Mouse (Mus musculus): Measurements from ENCODE around the gene Syn3.

DNA sequence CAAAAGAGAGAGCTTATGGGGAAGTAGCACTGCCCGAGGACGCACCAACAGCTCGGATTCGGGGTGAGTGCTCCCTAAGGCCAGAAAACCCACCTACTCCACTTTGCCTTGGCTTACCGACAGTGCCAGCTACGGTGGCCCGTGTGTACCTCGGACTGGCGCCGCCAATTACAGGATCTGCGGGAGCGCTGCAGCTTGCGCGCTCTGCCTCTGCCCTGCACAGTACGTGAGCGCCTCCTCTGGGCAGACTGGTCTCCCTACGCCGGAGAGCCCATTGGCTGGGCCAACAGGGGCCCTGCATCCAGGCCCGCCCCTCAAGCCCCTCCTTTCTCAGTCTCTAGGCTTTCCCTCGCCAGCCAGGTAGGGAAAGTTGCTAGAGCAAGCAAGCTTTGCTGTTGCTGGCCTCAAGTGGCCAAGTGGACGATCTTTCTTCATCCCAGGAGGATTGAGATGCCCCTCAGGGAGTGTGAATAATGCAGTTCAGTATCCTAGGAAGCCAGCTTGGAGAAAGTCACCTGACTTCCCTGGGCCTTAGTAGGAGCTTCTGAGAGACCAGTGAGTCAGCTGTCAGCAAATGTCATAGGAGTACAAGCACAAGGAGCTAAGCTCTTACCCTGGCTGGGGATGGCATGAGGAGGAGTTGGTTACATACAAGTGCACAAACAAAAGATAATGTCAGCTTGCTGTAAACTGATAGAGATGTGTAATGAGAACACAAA lies at the start of gene Syn3:
- no peak for TF ChIP-seq POLR2A (IDR thresholded peaks at IDR 0.05; ENCODE audit: low read depth, low read length)
- peak; percentile 64 for TF ChIP-seq CTCF (IDR thresholded peaks at IDR 0.05; ENCODE audit: extremely low read depth, insufficient read length, insufficient replicate concordance, low read depth, low read length)

All from small intestine, adult 2 months (tissue).